Mouse (Mus musculus) neutrophil, adult 5-6 weeks (primary cell): ENCODE results near the gene Tbc1d14. TPM values are rescaled to one million over a fixed set of nuclear protein-coding genes. Genes with fewer than 3 reads are reported as not detected.

Source experiments
- ATAC-seq: fragments of 151-379, 151-347 bp; 2 replicates; pipeline ENCODE4 v1.8.0; 2017; ENCODE audit warnings: mild to moderate bottlenecking, moderate TSS enrichment; ENCODE audit not compliant: insufficient number of reproducible peaks, poor library complexity, low FRiP score, severe bottlenecking; ENCODE audit errors: extremely low read depth
- total RNA-seq: library from RNA; stranded (forward); fragments of 200-1000 nt; gene quantifications from 2 replicates; pipeline ENCODE4 v1.2.3, GENCODE M21; 2017

The Tbc1d14 gene
- 141 and 144 TPM in 2 replicates for total RNA-seq

DNA sequence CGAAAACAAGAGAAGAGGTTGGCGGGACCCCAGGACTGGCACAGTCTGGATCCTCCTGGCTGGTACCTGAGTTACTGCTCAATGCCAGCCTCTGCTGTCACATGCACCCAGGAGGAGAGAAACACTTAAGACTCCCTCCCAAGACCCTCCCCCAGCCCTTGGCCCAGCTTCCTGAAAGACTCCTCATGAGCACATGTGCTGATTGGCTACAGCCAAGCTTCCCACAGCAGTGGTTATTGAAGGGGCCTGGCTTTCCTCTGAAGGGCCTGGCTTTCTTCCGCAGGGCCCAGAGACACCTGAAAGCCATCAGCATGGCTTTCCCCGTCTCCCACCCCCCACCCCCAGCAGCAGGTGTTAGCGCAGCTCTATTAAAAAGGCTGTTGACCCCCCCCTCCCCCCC, at the start of gene Tbc1d14:
TSS of gene Tbc1d14 (minus strand) at position 101 of the 400 bp plus-strand sequence.
- ATAC-seq = no peak

DNA sequence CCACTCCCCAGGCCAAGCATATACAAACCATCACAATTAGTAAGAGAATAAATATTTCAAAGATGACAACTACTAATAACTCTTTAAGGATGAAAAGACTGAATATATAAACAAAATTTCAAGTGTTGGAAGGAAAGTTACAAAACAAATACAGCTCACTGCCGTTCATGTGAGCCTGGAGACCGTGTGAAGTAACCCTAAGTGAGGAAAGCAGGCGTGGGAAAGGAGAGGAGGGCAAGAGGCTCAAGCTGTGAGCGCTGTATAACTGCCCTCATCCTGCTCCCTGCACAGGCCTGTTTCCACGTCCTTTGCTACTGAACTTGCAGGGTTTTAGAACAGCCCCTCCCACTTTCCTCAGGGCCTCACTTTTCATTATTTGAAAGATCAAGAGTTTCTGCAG, 32.5 kb upstream of the Tbc1d14 start:
- no peak for ATAC-seq

DNA sequence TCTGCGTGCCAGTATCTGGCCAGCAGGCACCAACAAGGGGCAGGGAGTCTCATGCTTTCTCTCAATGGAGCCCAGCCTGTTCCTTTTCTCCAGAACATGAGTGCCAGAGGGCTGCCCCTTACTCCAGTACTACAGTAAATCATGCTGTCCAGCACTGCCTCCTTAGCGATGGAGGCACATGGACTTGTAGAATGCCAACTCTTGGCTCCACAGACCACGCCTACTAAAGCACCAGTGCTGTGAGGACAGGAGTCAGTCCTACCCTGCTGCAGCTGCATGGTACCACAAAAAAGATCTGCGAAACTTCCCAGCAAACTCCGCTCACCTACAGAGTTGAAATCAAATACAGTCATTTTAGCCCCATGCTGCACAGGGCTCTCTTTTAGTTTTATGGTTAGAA, 30.6 kb upstream of the Tbc1d14 start:
- no peak for ATAC-seq

DNA sequence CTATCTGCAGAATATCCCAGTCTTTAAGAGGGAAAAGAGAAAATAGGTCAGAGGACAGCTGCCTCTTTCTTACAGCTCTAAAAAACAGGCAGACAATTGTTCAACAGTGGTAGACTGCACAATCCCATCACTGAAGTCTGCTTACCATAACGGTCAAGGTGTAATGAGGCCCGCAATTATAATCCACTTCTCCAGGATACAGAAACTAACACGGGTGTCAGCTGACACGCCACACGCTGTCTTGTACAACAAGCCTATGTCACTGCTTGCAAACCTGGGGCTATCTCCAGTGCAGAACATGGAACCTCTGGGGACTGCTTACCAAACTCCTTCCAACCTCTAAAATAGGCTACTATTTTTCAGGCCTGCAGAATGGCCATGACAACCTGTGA, 28.0 kb upstream of the Tbc1d14 start:
- ATAC-seq = no peak

DNA sequence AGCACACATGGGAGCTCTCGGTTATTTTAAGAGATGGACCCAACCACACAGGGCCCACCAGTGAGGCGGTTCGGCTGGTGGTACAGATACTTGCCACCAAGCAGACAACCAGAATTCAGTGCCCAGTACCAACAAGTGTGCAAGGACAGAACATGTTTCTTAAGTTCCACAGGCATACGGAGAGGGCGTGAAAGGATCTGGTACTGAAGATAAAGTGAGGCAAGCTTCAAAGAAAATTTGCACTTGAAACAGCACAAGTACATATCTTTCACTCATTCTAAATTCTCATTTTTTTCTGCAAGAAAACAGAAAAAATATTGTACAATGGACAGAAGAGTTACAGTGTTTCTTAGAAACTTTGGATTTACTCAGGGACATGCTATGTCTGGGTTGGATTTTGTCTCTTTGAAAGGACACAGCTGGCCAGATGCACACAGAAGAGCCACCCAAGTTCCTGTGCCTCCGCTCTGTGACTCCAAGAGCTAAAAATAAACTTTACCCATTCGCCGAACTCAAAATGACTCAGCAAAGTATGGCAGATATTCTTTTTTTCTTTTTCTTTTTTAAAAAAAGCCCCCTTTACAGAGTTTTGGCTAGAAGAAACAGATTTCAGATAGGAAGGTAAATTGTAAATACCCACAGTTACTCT, 27.5 kb upstream of the Tbc1d14 start:
- ATAC-seq = no peak

DNA sequence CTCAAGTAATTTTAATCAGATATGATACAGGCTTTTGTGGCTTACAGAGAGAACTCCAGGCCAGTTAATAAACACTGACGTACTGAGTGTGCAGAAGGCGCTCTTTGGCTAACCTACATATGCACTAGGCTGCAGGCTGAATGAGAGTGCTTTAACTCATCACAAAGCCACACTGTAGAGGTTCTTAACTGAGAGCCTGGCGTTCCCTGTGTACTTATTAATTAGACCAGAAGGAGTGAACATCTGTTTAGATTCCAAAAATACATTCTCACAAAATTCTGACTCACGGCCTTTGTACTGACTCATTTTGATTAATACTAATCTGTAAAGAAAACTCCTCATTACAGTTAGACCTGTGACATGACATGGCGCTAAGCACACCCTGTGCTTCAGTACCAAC, 25.8 kb upstream of the Tbc1d14 start:
- no peak for ATAC-seq

DNA sequence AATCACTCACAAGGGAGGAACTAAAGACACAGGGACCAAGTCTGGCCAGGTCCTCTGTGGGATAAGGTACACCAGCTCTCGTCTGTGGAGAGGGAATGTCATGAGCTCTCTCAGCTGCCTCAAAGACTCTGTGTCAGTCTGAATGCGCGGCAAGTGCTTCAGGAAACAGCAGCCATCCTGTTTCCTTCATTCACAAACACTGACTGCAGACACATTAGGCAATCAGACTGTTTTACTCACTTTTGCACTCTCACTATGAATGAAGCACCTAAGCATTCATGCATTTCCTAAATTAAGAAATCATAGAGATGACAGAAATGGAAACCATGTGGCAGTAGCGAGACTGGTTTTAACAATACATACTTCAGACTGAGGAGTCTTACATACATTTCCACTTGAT, 25.3 kb upstream of the Tbc1d14 start:
- no peak for ATAC-seq

DNA sequence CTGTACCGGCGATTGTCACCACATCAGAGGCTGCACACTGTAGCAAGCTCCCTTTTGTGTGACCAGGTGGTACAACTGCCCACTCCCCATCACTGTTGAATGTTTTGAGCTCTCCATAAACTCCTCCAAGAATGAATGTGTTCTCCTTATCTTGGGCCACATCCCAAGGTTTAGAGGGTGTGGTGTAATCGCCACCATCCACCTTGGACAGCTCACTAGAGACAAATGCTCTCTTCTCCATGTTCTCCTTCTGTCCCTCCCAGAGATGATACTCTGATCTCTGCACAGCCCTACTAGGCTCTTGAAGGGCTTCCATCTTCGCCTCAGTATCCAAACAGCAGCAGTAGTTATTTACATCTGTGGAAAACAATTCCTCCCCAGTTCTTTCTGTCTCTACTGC, 21.0 kb upstream of the Tbc1d14 start:
- ATAC-seq = no peak

DNA sequence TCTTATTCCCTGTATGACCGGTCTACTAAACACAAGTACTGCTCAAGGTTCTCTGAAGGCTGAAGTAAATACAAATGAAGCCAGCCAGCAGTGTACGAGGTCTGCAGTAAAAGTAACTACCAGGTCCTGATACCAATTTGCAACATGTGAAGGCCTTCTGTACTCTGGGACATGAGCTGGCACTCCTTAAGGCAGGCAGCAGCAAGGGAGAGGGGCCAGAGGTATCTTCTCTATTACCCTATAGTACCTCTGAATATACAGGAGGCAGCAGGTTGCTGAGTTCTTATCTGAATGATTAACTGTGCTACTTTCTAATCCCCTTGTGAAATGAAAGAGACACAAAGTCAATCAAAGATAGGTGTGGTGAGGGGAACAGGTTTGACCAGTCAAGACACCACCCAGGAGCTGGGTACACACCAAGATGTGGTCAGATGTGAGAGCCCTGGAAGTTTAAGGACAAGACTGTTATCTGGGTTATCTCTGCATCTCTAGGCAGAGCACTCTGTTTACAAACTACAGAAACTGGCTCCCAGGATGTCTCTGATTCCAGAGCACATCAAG, 15.9 kb upstream of the Tbc1d14 start:
- ATAC-seq = no peak

DNA sequence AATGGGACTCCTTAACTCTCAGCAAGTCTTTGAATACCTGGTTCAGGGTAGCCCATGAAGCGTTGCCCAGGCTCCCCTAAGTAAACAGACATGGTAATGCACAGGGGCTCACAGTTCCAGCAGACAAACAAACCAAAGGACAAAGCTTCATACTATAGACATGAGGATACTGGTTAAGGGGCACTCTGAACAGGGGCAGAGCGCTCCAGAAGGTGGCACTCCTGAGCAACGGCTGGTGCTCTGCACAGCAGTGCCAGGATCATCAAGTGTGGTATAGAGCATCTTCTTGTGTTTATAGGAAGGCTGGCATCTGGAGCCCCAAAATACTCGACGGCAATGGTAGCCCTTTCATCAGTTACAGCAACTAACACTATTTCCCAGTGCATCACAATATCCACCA, 10.0 kb upstream of the Tbc1d14 start:
- ATAC-seq = peak; percentile 41; the same call in 1 of the 2 replicates

DNA sequence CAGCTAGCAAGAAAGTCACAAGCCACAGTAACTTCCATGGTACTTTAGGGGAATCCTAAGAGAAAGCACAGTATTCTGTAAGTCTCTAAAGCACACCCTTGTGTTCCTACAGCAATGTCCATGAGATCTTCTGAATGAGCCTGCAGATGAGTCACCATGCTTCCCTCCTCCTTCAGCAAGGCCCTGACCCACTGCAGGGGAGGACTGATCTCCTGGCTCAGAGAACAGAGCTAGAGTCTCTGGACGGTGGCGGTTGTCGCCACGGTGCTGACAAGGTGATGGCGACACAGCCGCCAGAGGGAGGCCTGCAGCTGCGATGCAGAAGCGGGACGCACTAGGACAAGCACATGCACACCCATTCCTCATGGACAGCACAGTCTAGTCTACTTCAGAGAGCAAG, 9.0 kb upstream of the Tbc1d14 start:
- ATAC-seq = no peak

DNA sequence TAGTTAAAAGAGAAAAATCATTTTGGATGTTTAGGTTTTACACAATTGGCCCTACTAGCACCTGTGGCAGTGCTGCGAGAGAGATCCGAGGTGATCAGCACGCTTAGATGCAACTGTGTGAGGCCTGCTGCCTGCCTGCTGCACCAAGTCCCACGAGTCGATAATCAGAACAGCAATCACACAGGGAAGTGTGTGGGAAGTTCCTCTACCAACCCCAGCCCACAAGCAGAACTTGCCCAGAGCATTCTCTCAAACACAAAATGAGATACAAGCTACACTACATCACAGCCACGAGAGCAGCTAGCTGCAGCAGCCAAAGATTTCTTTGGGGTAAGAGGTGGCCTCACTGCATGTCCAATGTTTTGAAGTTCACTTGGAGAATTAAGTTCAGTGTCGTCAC, 8.4 kb upstream of the Tbc1d14 start:
- ATAC-seq = no peak

DNA sequence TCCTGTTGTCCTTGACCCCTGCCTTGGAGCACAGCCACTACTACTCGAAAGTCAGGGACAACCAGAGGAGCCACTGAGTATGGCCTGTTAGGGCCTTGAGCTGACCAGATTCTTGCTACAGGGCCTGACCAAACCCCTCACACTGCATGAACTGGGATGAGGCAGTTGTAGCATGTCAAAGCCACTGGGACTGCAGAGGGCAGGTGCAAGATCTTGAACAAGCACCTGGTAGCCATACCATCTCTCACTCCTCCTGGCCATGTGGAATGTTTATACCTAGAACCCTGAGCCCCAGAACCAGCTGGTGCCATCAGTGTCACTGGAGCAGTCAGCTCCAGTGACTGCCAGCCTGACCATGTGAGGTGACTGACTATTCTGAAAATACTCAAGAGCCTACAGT, 5.8 kb upstream of the Tbc1d14 start:
- no peak for ATAC-seq

DNA sequence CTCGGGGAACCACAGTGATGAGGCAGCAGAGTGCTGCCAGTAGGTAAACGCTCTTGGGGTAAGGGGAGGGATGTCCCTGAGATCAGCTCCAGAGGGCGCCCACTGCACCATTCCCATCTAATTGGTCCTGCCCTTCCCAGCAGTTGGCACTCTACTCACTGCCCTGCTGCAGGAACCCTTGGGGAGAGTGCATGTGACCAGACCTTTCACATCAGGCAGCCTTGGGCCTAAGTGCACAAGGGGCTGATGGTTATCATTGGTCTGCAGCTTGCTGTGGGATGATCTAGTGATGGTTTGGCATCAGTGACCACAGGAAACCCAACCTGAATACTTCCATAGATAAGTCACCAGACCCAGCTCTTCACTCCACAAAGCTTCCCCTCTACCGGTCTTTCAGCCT, 4.6 kb upstream of the Tbc1d14 start:
- ATAC-seq = no peak

DNA sequence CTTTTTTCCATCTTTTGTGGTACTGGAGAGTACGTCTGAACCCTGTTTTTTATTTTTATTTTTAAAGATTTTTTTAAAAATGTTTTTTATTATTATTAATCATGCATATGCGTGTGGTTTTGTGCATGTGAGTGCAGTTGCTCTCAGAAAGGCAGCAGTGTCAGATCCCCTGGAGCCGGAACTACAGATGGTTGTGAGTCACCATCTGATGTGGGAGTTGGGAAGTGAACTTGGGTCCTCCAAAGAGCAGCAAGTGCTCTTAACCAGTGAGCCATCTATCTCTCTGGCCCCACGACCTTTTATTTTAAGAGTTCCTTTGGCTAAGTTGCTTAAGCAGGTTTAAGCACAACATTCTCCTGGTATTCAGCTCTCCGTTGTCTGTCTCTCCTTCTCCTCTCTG, 3.1 kb upstream of the Tbc1d14 start:
- no peak for ATAC-seq

DNA sequence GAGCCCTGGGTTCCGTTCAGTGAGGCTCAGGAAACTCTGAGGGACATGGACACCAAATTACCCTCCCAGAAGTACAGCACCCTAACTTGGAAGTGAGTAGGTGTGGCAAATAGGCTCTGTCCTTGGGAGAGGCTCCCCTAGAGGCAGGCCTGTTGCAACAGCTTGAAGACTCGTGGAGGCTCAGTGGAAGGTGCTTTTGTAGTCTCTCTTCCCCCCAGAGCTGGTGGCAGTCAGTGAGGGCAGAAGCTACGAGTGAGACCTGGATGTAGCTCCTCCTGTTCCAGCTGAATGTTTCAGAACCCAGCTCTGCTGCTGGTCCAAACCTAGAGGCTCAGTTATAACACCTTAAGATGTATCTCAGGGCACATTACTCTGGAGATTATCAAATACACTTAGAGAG, 2.0 kb upstream of the Tbc1d14 start:
- ATAC-seq = no peak

DNA sequence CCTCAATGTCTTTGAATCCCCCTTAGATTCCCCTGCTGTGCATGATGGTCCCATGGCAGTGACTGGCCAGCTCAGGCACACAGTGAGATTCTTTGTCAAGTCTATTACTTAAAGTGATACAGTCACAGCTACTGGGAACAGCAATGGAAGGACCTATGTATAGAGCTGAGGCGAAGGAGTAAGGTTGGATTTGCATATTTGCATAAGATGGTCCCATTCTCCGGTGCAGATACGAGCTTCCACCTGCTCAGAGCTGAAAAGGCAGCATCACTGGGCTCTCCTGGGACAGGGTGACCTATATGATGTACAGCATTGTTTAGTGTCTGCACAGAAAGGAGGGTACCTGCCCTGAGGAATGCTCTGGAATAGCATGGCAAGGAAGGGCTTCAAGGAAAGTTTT, 1.3 kb upstream of the Tbc1d14 start:
- ATAC-seq = no peak

DNA sequence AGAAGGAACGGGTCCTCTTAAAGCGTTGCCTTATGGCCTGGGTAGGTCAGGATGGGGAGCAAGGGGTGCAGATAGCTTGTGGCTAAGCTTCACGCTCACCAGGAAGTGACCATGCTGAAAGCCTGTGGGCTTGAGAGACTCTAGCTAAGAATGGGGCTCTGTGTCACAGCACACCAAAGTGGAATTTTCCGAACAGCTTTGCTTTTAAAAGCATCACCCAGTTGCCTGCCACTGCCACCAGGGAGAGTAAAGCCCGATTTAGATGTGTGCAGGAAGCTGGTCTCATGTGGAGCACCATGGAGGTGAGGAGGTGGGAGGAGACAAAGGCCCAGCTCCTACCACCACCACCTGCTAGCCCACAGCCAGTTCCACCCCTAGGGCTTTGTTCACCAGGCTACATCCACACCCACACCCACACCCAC, 2.6 kb downstream of the Tbc1d14 start:
- ATAC-seq = no peak

DNA sequence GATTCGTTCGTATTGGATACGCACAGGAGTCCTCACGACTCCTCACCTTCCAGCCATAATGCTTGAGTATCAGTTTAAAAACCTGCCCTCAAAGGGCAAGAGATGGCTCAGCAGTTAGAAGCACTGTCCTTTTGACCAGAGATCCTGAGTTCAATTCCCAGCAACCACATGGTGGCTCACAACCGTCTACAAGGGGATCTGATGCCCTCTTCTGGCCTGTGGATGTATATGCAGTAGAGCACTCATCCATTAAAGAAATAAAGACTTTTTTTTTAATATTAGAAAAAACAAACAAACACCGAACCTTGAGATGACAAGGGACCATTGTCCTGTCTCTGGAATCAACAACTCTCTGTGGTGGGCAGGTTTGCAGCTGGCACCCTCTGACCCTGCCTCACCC, 8.8 kb downstream of the Tbc1d14 start:
- ATAC-seq = no peak

DNA sequence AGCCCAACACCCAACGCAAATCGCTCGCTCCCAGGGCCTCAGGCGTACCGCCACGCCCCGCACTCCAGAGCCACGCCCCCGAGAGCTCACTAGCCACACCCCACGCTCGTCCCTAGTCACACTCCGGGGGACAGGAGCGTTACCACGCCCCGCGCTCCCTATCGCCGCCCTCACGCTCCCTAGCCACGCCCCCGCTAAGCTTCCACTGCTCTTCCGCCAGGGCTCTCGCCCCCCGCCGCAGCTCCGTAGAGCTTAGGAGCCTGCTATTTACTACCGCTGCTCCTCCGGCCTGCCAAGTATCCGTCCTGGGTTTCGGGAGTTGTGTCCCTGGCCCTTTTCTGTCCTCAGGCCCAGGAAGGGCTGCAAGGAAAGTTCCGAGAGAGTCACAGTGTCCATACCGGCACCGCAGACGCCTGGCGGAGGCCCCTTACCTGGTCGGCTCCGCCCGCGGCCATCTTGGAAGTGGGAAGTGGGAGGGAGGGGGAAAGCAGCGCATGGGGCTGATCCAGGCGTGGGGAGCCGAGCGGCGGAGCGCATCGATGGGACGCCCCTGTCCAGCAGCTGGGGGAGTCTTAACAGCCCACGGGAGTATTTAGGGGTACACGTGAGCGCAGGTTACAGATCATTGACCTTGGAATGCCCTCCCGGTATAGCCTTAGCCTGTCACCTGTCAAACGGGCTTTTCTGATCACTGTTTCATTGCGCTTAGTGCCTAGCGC, 11.0 kb downstream of the Tbc1d14 start:
- peak; percentile 92 for ATAC-seq
